Mouse (Mus musculus): ENCODE measurements around the gene Gpsm1.

DNA sequence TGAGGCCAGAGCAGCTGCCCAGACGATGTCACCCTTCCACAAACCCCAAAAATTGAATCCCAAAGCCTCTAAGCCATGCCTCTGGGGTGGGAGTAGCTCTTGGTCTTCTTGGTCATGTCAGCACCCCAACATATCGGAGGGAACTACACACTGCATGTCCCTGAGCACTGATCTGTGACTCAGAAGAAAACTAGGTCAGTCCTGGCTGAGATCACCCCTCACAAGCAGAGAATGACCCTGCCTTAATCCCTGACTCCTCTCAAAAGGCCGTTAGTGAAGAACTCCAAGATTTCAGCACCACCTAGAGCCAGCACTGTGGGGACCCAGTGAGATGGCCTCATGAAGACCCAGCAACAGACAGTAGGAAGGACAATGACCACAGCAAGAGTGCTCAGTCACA lies 47.1 kb upstream of the Gpsm1 start:
- TF ChIP-seq CTCF (IDR thresholded peaks at IDR 0.05; ENCODE audit: low read depth) (no peak), EP300 (IDR thresholded peaks at IDR 0.05; ENCODE audit: low read depth) (no peak)

Data from liver, embryonic 14.5 days (tissue).